Mouse (Mus musculus) left cerebral cortex, adult 2 months (tissue): ENCODE data around the gene Ehmt1. TPM values are rescaled to one million over a fixed set of nuclear protein-coding genes. Genes with fewer than 3 reads are reported as not detected.

Experiments used
- DNase-seq, 2 experiments: peaks; one replicate each; pipeline ENCODE4 v3.0.0; 2021 to 2022; ENCODE audit warnings: low spot score in 2 of 2, mixed read lengths in 1 of 2; ENCODE audit errors: extremely low spot score in 1 of 2
- H3K27ac ChIP-seq: fragments of 200-600 bp; 2 replicates; pipeline ENCODE4 v1.8.1; 2022
- H3K4me3 ChIP-seq: fragments of 200-600 bp; 2 replicates; pipeline ENCODE4 v1.8.1; 2022
- CTCF ChIP-seq: fragments of 200-600 bp; IDR thresholded peaks from 2 replicates; pipeline ENCODE4 v1.8.1; 2022; ENCODE audit warnings: antibody characterized with exemption, mild to moderate bottlenecking, moderate library complexity
- intact Hi-C: fragments of 180-260 bp; cut with DNase I; formaldehyde crosslinking; loops from one replicate; pipeline ENCODE4 v1.15.1; 2025
- total RNA-seq, 2 experiments: library from RNA; stranded (reverse); gene quantifications; 2 replicates each; pipeline ENCODE4 v1.2.3; 2021

Ehmt1 gene
- total RNA-seq, 2 experiments from 2014 or later: 53.1 to 59.4 TPM

DNA sequence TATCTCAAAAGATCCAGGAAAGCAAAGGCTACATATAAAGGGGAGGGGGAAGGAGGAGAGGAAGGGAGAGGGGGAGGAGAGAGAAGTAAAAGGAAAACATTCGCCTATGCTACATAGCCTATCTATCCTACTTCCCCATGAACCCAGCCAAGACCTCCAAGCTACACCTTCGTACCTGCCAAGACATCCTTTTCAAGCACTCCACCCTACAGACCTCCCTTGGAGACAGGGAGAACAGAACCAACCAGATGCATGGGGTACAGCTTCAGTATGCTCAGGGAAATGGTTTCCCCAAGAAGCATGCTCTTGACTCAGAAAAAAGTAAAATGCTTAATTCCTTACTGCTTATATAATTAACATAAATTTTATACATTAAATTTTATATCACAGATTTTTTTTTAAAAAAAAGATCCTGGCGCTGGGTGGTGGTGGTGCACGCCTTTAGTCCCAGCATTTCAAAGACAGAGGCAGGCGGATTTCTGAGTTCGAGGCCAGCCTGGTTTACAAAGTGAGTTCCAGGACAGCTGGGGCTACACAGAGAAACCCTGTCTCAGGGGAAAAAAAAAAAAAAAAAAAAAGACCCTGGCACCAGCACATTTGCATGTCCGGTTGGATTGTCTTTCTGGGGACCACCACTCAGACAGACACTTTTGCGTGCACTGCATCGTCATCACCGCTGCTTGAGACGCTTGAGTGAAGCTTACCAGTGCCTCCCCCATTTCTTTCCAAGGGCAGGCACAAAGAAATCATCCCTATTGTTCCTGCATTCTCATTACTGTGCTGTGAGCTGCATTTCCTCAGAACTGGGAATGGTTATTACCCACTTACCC, 14.4 kb downstream of the Ehmt1 start:
- Histone ChIP-seq H3K27ac (no peak overlapping the region), H3K4me3 (no peak overlapping the region)
- intact Hi-C loops: loop anchor here (5.0 kb wide), 1 partner anchor 53 kb away; no protein-coding TSS in a partner anchor
- no peak for TF ChIP-seq CTCF
- DNase-seq: no peak

DNA sequence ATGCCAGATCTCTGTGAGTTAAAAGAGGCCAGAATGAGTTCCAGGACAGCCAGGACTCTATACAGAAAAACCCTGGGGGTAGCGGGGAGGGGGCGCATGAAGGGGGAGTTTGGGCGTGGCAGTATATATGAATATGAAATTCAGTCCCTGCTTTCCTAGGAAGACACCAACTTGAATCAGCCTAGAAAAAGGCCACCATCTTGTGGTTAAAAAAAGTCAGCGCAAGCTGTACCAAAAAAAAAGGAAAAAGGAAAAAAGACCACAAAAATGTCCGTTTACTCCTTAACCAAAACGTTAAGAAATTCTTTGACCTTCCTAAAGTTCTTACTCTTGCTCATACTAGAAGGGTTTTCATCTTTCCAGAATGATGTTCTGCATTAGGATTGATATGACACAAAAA, 16.4 kb downstream of the Ehmt1 start:
- Histone ChIP-seq H3K27ac (no peak overlapping the region; the same call in 1 of the 2 replicates), H3K4me3 (no peak overlapping the region)
- peak; percentile 36 for TF ChIP-seq CTCF
- intact Hi-C loops: loop anchor here (5.0 kb wide), 1 partner anchor 51 kb away; no protein-coding TSS in a partner anchor
- DNase-seq: no peak

DNA sequence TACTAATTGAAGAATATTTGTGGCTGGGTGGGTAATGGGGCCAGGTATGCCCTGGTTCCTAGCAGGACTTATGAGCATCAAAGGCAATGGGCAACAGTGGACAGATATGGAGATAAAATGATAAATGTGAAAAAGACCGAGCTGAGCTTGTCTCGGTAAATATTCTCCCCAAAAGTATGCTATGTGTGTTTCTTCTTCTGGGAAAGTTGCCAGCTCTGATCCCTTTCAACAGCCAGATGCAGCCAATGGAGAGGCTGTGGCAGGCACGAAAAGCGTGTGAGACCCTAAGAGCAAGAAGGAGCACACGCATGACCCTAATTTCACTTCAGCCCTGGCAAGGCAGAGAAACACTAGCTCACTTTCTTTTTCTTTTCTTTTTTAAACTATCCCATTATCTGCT, 18.4 kb downstream of the Ehmt1 start:
- TF ChIP-seq CTCF: no peak
- Histone ChIP-seq H3K27ac (no peak overlapping the region; the same call in 1 of the 2 replicates), H3K4me3 (no peak overlapping the region)
- intact Hi-C loops: loop anchor here (5.0 kb wide), 1 partner anchor 49 kb away; no protein-coding TSS in a partner anchor
- DNase-seq: no peak

DNA sequence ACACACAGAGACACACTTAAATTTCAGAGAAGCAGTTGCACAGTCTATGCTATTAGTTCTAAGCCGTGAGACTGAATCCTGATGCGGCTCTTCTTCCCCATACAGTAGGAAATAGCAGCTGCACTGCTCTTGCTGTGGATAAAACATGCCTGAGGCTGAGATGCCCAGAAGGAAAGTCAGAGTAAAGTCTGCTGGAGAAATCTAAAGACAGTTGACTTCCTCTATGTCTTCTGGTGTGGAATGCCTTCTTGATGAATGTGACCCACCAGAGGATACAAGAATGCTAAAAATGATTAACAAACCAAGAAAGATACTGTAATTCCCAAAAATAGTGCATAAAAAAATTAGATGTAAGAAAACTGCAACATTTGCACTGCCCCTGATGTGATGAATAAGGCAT, 20.1 kb downstream of the Ehmt1 start:
- TF ChIP-seq CTCF: no peak
- H3K27ac ChIP-seq: no peak overlapping the region
- H3K4me3 ChIP-seq: no peak overlapping the region
- no peak for DNase-seq
- intact Hi-C loops: no loop called here

DNA sequence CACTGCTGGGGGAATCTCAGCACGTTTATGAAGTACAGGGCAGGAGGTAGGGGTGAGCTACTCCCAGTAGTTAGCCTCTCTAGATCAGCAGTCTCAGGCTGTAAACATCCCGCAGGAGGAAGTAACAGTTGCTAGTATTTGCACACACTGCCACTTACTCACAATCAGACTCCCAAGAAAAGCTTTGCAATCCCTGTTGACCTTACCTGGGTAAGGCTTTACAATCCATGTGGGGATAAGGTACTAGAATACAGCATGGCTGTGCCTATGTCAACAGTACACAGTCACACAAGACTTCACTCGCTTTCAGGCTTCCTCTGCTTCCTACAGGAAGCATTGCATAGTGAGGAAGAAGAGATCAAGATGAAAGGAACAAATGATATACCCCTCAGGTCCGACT, 22.7 kb downstream of the Ehmt1 start:
- DNase-seq: no peak
- TF ChIP-seq CTCF: no peak
- intact Hi-C loops: no loop called here
- Histone ChIP-seq H3K4me3 (no peak overlapping the region), H3K27ac (no peak overlapping the region)

DNA sequence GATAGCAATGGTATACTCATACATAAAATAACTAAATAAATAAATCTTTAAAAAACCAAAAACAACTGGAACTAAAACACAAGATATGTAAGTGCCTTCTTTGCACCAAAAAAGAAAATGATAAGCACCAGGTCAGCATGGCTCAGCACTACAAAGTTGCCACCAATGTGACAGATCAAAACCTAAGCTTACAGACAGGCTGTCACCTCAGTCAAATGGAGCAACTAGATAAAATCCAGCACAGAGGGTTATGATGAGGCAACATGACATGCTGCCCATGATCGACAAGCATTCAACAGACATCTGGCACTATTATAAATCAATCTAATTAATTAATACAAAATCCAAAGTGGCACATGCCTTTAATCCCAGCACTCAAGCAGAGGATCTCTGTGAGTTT, 25.2 kb downstream of the Ehmt1 start:
- no peak for DNase-seq
- intact Hi-C loops: no loop called here
- Histone ChIP-seq H3K4me3 (no peak overlapping the region), H3K27ac (no peak overlapping the region)
- TF ChIP-seq CTCF: no peak

DNA sequence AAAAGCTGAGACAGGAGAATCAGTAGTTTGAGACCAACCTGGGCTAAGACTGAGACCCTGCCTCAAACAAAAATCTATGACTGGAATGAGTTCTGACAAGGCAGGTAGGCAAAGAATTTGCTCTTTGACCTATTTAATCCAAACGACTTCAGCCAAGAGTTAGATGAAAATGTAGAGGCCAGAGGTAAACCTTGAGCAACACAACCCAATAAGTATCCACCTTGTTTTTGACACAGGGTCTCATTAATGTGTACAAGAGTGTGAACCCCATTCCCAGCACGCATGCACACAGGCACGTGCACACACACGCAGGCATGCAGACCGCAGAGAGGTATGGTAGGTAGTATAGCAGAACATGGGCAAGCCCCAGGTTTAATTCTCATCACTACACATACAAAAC, 27.1 kb downstream of the Ehmt1 start:
- no peak for TF ChIP-seq CTCF
- H3K4me3 ChIP-seq: no peak overlapping the region
- intact Hi-C loops: no loop called here
- no peak for DNase-seq
- no peak overlapping the region for H3K27ac ChIP-seq

DNA sequence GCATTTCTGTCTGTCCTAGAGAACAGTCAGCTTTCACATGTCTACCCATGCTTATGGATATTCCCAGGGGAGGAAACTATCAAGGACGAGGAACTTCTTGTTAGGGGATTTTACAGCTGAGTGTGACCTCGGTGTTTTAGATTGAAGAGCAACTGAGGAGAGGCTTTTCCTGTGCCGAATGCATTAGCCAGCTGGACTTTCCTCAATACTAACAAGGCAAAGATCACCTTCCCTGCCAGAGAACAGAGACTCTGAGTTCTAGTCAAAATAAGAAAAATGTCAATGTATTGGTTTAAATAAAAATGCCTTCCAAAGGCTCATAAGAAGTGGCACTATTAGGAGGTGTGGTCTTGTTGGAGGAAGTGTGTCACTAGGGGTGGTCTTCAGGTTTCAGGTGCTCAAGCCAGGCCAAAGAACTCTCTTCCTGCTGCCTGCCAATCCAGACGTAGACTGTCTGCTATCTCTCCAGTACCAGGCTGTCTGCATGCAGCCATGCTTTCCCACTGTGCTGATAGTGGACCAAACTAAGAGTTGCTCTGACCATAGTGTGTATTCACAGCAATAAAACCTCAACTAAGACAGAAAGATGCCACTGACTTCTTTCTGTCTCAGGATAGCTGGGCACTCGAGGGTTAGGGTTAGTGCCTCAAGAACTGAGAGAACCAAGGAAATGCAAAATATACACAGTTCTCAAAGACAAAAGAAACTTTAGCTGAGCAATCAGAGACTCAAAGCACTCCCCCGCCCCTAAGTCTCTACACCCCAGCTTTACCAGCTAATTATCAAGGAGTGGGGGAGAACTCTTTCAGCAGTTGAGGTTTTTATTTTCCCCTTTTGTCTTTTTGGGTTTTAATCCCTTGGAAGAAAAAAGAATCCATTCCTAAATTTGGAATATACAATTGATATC, 28.6 kb downstream of the Ehmt1 start:
- DNase-seq: no peak
- Histone ChIP-seq H3K27ac (no peak overlapping the region), H3K4me3 (no peak overlapping the region)
- intact Hi-C loops: no loop called here
- TF ChIP-seq CTCF: no peak

DNA sequence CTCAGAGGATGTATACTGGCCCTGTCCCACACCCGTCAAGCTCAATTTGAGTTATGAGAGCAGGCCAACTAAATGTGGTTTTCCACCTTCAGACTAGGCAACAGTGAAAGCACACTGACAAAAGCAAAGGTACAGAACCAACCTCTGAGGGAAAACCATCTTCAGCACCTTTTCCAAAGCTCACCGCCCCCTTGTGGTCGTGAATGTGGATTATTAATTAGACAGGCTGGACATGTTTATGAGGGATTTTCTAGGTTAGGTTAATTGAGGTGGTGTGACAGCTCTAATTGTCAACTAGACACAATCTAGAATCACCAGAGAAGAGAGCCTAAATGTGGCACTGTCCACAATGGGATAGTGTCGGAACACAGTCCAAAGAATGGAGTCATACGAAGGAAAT, 30.5 kb downstream of the Ehmt1 start:
- intact Hi-C loops: no loop called here
- Histone ChIP-seq H3K4me3 (no peak overlapping the region), H3K27ac (no peak overlapping the region)
- TF ChIP-seq CTCF: peak; percentile 34
- no peak for DNase-seq

DNA sequence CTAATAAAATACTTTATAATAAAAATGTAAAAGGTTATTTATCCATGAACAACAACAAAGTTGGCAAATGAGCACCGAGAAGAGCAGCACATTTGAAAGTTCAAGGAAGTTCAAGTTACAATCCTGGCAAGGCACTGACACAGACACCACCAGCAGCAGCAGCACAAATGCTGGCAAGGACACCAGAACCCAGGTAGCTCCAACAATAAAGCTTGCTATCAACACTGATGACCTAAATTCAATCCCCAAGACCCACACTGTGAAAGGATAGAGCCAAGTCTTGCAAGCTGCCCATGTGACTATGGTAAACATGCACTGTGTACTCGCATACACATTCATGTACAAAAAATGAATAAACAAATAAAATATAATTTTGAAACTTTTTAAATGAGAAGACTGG, 38.7 kb downstream of the Ehmt1 start:
- intact Hi-C loops: no loop called here
- no peak overlapping the region for H3K27ac ChIP-seq

DNA sequence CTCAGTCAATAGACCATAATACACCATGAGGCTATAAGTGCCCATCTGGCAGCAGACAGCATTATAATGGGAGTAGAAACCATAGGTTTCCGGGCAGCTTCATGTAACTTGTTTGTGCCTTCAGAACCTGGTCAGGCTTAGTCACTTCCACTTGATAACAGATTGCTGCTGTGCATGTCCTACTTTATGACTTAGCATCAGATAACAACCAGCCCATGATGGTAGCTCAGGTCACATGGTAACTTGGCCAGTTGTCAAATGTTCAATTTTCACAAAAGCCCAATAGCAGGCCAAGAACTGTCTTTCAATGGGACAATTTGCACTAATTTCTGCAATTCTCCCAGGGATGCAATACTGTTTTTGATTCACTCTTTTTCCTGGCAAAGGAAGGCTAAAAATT, 48.5 kb downstream of the Ehmt1 start:
- H3K27ac ChIP-seq: no peak overlapping the region
- no peak for TF ChIP-seq CTCF
- H3K4me3 ChIP-seq: no peak overlapping the region
- DNase-seq: no peak
- intact Hi-C loops: no loop called here

More for the DNA sequence above, 38.7 kb downstream of the Ehmt1 start:
- no peak for TF ChIP-seq CTCF
- DNase-seq: no peak
- H3K4me3 ChIP-seq: no peak overlapping the region

DNA sequence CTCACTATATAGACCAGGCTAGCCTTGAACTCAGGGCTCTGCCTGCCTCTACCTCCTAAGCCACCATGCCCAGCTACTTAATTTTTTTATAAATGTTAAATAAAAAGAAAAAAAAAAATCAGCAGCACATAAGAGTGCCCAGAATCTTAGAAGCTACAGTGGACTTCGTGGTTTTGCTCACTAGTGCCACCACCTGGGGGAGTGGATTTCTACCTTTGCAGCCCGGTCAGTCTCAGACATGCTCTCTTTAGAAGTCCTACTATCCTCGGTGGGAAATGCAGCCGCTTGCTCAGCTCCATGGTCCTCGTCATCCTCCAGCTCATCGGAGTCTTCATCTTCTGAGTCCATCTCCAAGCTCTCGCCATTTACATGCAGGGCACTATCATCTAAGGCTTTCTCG, 56.4 kb downstream of the Ehmt1 start:
- H3K4me3 ChIP-seq: no peak overlapping the region
- TF ChIP-seq CTCF: peak; percentile 63
- intact Hi-C loops: no loop called here
- DNase-seq: peak in 1 of 2 experiments; percentile 40
- H3K27ac ChIP-seq: no peak overlapping the region
